Mouse (Mus musculus): ENCODE results near the gene 4930558C23Rik. TPM values are rescaled to one million over a fixed set of nuclear protein-coding genes. Genes with fewer than 3 reads are reported as not detected.
A peak's percentile ranks its signal among the peaks of the same experiment; 100 is the strongest.
"Not testable (repeated sequence)": the region's sequence is repeated elsewhere in the genome, so short reads cannot be mapped to it uniquely, and the experiment has no call there.

Gene 4930558C23Rik
- total and polyA plus RNA-seq, 3 experiments, result not detected

DNA sequence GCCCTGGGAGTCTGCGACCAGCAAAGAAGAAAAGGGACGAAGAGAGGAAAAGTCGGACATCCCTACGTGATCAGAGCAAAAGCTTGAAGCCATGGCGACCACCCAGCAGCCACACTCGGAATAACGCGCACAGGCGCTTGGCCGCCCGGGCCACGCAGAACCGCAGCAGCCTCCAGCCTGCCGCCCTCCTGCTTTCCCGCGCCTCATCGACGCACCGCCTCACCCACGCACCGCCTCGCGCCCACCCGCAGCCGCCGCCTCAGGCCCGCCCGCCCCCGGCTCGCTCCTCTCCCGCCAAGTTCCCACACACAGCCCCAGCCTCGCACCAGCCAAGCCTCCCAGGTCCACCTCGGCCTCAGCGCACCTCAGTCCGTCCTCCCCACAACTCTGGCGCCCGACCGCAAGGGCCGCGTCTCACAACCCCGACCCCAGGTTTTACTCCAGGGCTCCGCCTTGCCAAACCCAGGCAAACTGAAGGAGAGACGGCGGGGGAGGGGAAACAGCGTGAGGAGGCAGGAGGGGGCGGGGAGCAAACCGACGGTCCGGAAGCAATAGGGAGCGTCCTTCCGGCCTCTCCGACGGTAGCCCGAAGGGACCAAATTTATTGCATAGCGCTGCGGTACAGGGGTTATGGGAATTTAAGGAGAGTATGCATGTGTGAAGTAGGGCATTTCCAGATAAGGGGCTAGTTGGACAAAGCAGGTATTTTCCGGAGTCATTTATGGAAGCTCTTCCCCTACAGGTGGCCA is 45.8 kb downstream of the 4930558C23Rik start, which contains the start of gene Setdb1:
TSS of gene Setdb1 (minus strand) at position 502 of the 749 bp plus-strand sequence.
- H3K9ac ChIP-seq (ENCODE audit: insufficient read depth, low read depth), result peak within 1 kb of the TSS; percentile 80; the same call in 1 of the 2 replicates
- H3K27ac ChIP-seq (ENCODE audit: insufficient read depth, low read depth); dilution Hi-C loops (cut with MboI; ENCODE audit: extremely low pct_ligation_motif_present, extremely low pct_unique_long_range_greater_than_20kb, low sequenced_read_pairs); H3K27me3 ChIP-seq (replicated peaks); in situ Hi-C loops (cut with MboI; ENCODE audit: low pct_ligation_motif_present, low pct_unique_long_range_greater_than_20kb, low sequenced_read_pairs); H3K9me3 ChIP-seq (replicated peaks; ENCODE audit: low read length); H3K4me2 ChIP-seq (ENCODE audit: insufficient read depth, low read depth, poor library complexity, severe bottlenecking): not testable (repeated sequence)
- DNase-seq (ENCODE audit: extremely low read depth), result peak; percentile 97
- peaks cover 17 to 20% of the 10 kb centered on the region in 2 experiments for H3K36me3 ChIP-seq (replicated peaks in 1 of 2; ENCODE audit: control insufficient read depth in 1 of 2, insufficient read depth in 1 of 2, low read length in 1 of 2)
- H3K4me1 ChIP-seq (ENCODE audit: control insufficient read depth in 1 of 2, insufficient read depth in 2 of 2), result peaks cover 3 to 18% of the 10 kb centered on the region in 2 experiments; a peak in 2 of 4 replicates
- TF ChIP-seq TBP (conservative IDR thresholded peaks at IDR 0.05; ENCODE audit: low read depth, low read length) (0 out of 2 replicates have a peak, but pooled peaks have one; percentile 56), MYC (IDR thresholded peaks at IDR 0.05; ENCODE audit: low read depth, low read length) (peak; percentile 63; the same call in 1 of the 2 replicates), SIN3A (IDR thresholded peaks at IDR 0.05; ENCODE audit: low read length) (peak; percentile 77), HCFC1 (IDR thresholded peaks at IDR 0.05; ENCODE audit: low read depth, low read length) (peak; percentile 89), POLR2A (IDR thresholded peaks at IDR 0.05; ENCODE audit: low read depth, low read length) (peak; percentile 29; the same call in 1 of the 2 replicates), MAZ (IDR thresholded peaks at IDR 0.05; ENCODE audit: low read depth, low read length) (peak; percentile 17; the same call in 1 of the 2 replicates), TCF12 (IDR thresholded peaks at IDR 0.05; ENCODE audit: low read depth, low read length) (peak; percentile 28; the same call in 1 of the 2 replicates), KAT2A (IDR thresholded peaks at IDR 0.05; ENCODE audit: insufficient replicate concordance, low read length) (peak; percentile 84; the same call in 1 of the 2 replicates), ELF1 (IDR thresholded peaks at IDR 0.05; ENCODE audit: low read depth, low read length) (peak; percentile 95), CHD2 (IDR thresholded peaks at IDR 0.05; ENCODE audit: low read length) (peak; percentile 92), IRF4 (IDR thresholded peaks at IDR 0.05; ENCODE audit: low read depth, low read length) (peak; percentile 72; the same call in 1 of the 2 replicates)
- H3K79me2 ChIP-seq (replicated peaks; ENCODE audit: control insufficient read depth, extremely low read depth, insufficient read depth, poor library complexity, severe bottlenecking), result peaks cover 11% of the 10 kb centered on the region
- H3K4me3 ChIP-seq (replicated peaks in 1 of 3; ENCODE audit: low read depth in 2 of 3, low read length in 2 of 3, poor library complexity in 1 of 3), result peak within 1 kb of the TSS; percentile 56 to 98 (median 64)

DNA sequence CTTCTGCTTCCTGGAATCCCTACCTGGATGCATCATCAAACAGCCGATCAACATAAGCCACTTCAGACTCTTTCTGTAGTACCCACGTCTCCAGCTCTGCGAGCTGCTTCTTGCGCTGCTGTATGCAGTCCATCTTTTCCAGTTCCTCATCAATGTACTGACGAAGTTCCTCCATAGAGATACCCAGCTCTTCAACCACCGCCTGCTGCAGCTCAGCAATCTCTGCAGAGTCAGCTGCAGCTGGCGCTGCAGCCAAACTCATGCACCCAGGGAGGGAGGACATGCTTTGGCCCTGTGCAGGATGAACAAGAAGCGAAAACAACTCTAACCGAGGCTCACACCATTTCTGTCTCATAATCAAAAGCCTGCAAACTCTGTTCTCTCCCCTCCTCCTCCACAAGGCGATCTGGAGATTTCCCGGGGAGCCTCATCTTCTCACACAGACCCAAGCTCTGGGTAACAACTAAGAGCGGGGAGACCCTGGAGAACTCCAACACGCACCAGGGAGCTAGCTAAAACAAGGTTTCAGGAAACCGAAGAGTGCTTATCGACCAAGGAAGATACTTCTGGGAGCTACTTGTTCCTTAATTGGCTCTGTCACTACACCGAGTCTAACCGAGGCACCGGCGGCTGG is 46.6 kb downstream of the 4930558C23Rik start:
- H3K27ac ChIP-seq (ENCODE audit: insufficient read depth, low read depth); dilution Hi-C loops (cut with MboI; ENCODE audit: extremely low pct_ligation_motif_present, extremely low pct_unique_long_range_greater_than_20kb, low sequenced_read_pairs); DNase-seq (ENCODE audit: extremely low read depth); H3K9me3 ChIP-seq (replicated peaks; ENCODE audit: low read length); in situ Hi-C loops (cut with MboI; ENCODE audit: low pct_ligation_motif_present, low pct_unique_long_range_greater_than_20kb, low sequenced_read_pairs); H3K27me3 ChIP-seq (replicated peaks): not testable (repeated sequence)
- Histone ChIP-seq H3K4me3 (replicated peaks in 1 of 3; ENCODE audit: low read depth in 2 of 3, low read length in 2 of 3, poor library complexity in 1 of 3) (peak overlapping the region in 2 of 3 experiments; percentile 28 to 98), H3K4me1 (ENCODE audit: control insufficient read depth in 1 of 2, insufficient read depth in 2 of 2) (peaks cover 3 to 18% of the 10 kb centered on the region in 2 experiments; a peak in 2 of 4 replicates), H3K9ac (ENCODE audit: insufficient read depth, low read depth) (peak overlapping the region; percentile 80; the same call in 1 of the 2 replicates), H3K36me3 (replicated peaks in 1 of 2; ENCODE audit: control insufficient read depth in 1 of 2, insufficient read depth in 1 of 2, low read length in 1 of 2) (peaks cover 21 to 24% of the 10 kb centered on the region in 2 experiments), H3K4me2 (ENCODE audit: insufficient read depth, low read depth, poor library complexity, severe bottlenecking) (peak overlapping the region; percentile 61), H3K79me2 (replicated peaks; ENCODE audit: control insufficient read depth, extremely low read depth, insufficient read depth, poor library complexity, severe bottlenecking) (peaks cover 11% of the 10 kb centered on the region)
